Mouse (Mus musculus) heart, adult 2 months (tissue): Measurements from ENCODE around the gene Slc36a2. TPM values are rescaled to one million over a fixed set of nuclear protein-coding genes. Genes with fewer than 3 reads are reported as not detected.

Experiments used
- DNase-seq, 2 experiments: peaks; one replicate each; pipeline ENCODE4 v3.0.0; 2021
- H3K27ac ChIP-seq: fragments of 200-600 bp; 2 replicates; pipeline ENCODE4 v1.8.1; 2022
- H3K27me3 ChIP-seq: fragments of 200-500 bp; 2 replicates; pipeline ENCODE4 v1.6.1; 2012; ENCODE audit warnings: mild to moderate bottlenecking, low read length, inconsistent platforms, mixed read lengths; ENCODE audit not compliant: control insufficient read depth, insufficient read depth
- H3K36me3 ChIP-seq: fragments of 200-500 bp; 2 replicates; pipeline ENCODE4 v1.6.1; 2012; ENCODE audit warnings: low read length, inconsistent platforms; ENCODE audit not compliant: control insufficient read depth, insufficient read depth
- H3K4me1 ChIP-seq: fragments of 200-500 bp; 2 replicates; pipeline ENCODE4 v1.6.1; 2011; ENCODE audit warnings: low read length; ENCODE audit not compliant: control insufficient read depth, insufficient read depth
- H3K4me3 ChIP-seq: fragments of 200-600 bp; 2 replicates; pipeline ENCODE4 v1.8.1; 2022
- H3K79me2 ChIP-seq: fragments of 200-500 bp; replicated peaks from 2 replicates; pipeline ENCODE4 v1.6.1; 2012; ENCODE audit warnings: mild to moderate bottlenecking, inconsistent platforms, low read length, moderate library complexity, mixed read lengths; ENCODE audit not compliant: control insufficient read depth, insufficient read depth
- H3K9ac ChIP-seq: fragments of 200-500 bp; 2 replicates; pipeline ENCODE4 v1.6.1; 2012; ENCODE audit warnings: low read depth, mild to moderate bottlenecking, control low read depth, inconsistent platforms, low read length, mixed read lengths
- CTCF ChIP-seq: fragments of 200-600 bp; IDR thresholded peaks from 2 replicates; pipeline ENCODE4 v1.8.1; 2022; ENCODE audit warnings: antibody characterized with exemption, mild to moderate bottlenecking, moderate library complexity
- EP300 ChIP-seq: fragments of 200-500 bp; IDR thresholded peaks from 2 replicates; pipeline ENCODE4 v1.6.1; 2011; ENCODE audit warnings: low read depth, low read length, control low read depth; ENCODE audit not compliant: insufficient read depth
- POLR2A ChIP-seq: fragments of 200-500 bp; IDR thresholded peaks from 2 replicates; pipeline ENCODE4 v1.6.1; 2011; ENCODE audit warnings: mild to moderate bottlenecking, low read depth, low read length, control low read depth; ENCODE audit not compliant: insufficient read depth
- WGBS: fragments of 180-500 bp; shearing (Covaris S2); methylation state at CpG from one replicate; pipeline ENCODE4 v1.1.7; 2018; 5-methylcytosine and 5-hydroxymethylcytosine counted together
- intact Hi-C: fragments of 180-260 bp; cut with DNase I; formaldehyde crosslinking; loops from one replicate; pipeline ENCODE4 v1.15.1; 2025
- polyA plus RNA-seq: library from polyadenylated mRNA; depleted of rRNA; stranded (reverse); fragments of >200 nt; gene quantifications from 2 replicates; pipeline ENCODE4 v1.2.3, GENCODE M21; 2012
- total RNA-seq, 2 experiments: library from RNA; stranded (reverse); gene quantifications; 2 replicates each; pipeline ENCODE4 v1.2.3; 2021

The Slc36a2 gene
- total and polyA plus RNA-seq, 3 experiments, result 10.6 to 70.1 (median 12.1) TPM

DNA sequence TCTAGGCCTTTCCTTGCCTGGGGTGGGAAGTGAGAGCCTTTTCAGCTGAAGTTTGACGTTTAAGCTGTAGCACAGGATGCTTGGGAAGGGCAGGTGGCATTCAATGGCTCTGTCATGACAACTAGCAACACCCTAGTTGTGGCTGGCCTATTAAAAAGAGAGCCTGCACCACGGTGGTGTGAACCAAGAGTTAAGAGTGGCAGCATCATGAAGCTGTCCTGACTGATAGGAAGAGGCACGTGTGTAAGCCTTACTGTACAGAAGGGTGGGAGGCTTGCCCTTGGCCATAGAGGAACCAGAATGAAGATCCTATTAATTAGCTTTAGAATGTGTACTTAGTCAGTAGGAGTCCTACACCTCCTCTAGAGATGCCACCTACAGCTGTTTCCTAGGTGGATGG lies 56.5 kb downstream of the Slc36a2 start:
- Histone ChIP-seq H3K27me3 (no peaks in the 10 kb centered on the region), H3K4me3 (no peak overlapping the region), H3K4me1 (no peaks in the 10 kb centered on the region), H3K9ac (no peak overlapping the region), H3K27ac (no peak overlapping the region), H3K79me2 (no peaks in the 10 kb centered on the region), H3K36me3 (no peaks in the 10 kb centered on the region)
- WGBS, result 69% methylated on average over 3 of the region's 3 CpGs
- TF ChIP-seq CTCF (no peak), POLR2A (no peak), EP300 (no peak)
- intact Hi-C loops, result no loop called here
- no peak for DNase-seq

DNA sequence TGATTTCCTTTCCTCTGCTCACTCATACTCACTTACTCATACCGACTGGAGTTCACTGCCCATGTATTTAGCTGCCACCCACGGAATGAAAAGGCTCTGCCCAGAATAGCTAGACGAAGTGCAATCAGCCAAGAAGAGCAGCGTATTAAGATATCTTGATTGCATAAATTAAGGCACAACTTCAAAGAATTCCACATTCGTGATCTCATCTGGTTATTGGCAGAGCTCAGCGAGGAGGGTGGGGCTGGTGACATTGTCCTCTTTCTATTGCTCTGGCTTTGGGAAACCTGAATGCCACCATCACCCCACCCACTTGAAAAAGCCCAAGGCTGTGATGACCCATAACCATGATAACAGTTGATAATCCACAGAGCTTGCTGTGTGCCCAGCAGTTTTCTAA lies 56.9 kb downstream of the Slc36a2 start:
- Histone ChIP-seq H3K4me3 (no peak overlapping the region), H3K27ac (no peak overlapping the region), H3K27me3 (no peaks in the 10 kb centered on the region), H3K4me1 (no peaks in the 10 kb centered on the region), H3K79me2 (no peaks in the 10 kb centered on the region), H3K9ac (no peak overlapping the region), H3K36me3 (no peaks in the 10 kb centered on the region)
- no peak for DNase-seq
- no peak for TF ChIP-seq EP300
- no peak for TF ChIP-seq CTCF
- no peak for TF ChIP-seq POLR2A
- whole genome bisulfite sequencing, result 60% methylated on average over 6 of the region's 6 CpGs
- intact Hi-C loops, result no loop called here

DNA sequence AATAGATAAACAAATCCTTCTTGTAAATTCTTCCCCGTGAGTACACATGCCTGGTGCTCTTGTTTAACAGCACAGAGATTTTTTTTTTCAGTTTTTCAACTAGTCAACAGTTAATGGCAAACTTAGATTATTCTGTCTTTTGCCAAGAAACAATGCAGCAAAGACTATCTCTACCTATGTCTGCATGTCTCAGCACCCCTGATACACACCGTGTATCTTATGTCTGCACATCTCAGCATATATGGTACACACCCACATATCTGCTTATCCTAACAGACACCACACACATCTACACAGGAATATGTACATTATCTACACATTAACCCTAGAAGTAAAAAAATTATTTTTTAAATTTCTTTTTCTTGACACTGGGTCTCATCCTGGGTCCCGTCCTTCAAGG lies 58.2 kb downstream of the Slc36a2 start:
- intact Hi-C loops, result no loop called here
- TF ChIP-seq CTCF (no peak), EP300 (no peak), POLR2A (no peak)
- 66% methylated on average over 3 of the region's 3 CpGs for WGBS
- H3K9ac ChIP-seq, result no peak overlapping the region
- H3K4me1 ChIP-seq, result no peaks in the 10 kb centered on the region
- H3K27ac ChIP-seq, result no peak overlapping the region
- H3K27me3 ChIP-seq, result no peaks in the 10 kb centered on the region
- DNase-seq, result no peak
- H3K36me3 ChIP-seq, result no peaks in the 10 kb centered on the region
- no peaks in the 10 kb centered on the region for H3K79me2 ChIP-seq
- H3K4me3 ChIP-seq, result no peak overlapping the region

DNA sequence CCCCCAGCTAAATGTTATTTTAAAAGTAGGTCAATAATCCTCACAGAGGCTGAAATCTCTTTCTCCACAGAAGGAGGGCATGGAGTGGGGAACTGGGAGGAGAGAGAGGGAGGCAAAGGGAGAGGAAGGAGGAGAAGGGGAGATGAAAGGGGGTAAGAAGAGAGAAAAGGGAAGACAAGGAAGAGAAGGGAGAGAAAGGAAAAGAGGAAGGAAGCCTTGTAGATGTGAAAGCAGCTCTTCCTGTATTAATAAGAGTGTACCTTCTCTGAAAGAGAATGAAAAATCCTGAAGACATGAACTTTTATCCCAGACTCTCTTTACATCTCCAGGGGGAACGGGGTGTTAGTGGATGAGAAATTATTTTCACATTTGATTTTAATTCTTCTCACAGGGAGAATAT lies 63.4 kb downstream of the Slc36a2 start:
- Histone ChIP-seq H3K27ac (no peak overlapping the region), H3K27me3 (no peaks in the 10 kb centered on the region), H3K9ac (no peak overlapping the region), H3K4me1 (no peaks in the 10 kb centered on the region), H3K36me3 (no peaks in the 10 kb centered on the region), H3K79me2 (no peaks in the 10 kb centered on the region), H3K4me3 (no peak overlapping the region)
- intact Hi-C loops, result no loop called here
- no peak for DNase-seq
- no peak for TF ChIP-seq POLR2A
- TF ChIP-seq EP300, result no peak
- TF ChIP-seq CTCF, result no peak
- 92% methylated on average over 1 of the region's 1 CpGs for WGBS

DNA sequence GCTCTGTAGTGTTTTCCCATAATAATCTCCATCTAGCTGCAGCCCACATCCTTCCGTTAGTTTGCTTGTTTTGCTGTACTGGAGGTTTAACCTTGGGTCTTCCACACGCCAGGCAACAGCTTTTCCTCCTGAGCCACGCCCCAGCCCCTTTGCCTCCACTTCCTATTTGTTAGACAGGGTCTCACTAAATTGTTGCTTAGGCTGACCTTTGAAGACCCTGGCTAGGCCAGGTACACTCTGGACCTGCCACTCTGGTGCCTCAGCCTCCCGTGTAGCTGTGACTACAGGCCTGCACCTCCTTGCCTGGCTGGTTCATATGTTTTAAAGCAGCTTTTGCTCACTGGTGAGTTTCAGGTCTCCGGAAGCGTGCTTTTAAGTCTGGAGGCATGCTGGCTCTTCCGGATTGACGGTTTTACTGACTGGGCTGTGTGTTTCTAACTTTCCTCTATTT lies 64.0 kb downstream of the Slc36a2 start:
- Histone ChIP-seq H3K4me1 (no peaks in the 10 kb centered on the region), H3K79me2 (no peaks in the 10 kb centered on the region), H3K27me3 (no peaks in the 10 kb centered on the region), H3K36me3 (no peaks in the 10 kb centered on the region), H3K4me3 (no peak overlapping the region), H3K27ac (no peak overlapping the region), H3K9ac (no peak overlapping the region)
- DNase-seq, result peak in 1 of 2 experiments; percentile 14
- TF ChIP-seq POLR2A (no peak), CTCF (no peak), EP300 (no peak)
- 59% methylated on average over 8 of the region's 8 CpGs for WGBS
- intact Hi-C loops, result no loop called here

DNA sequence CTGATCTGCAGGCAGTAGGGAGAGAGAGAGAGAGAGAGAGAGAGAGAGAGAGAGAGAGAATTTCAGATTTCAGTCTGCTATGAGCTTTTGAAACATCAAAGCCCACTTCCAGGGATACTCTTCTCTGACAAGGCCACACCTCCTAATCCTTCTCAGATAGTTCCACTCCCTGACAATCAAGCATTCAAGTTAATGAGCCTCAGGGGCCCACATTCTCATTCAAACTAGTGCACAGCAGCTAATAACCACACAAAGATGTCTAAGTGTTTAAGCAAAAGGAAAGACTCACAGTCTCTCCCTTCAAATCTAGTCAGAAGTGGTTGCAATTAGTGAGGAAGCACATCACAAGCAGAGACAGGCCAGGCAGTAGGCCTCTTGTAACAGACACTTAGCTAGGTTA lies 64.6 kb downstream of the Slc36a2 start:
- DNase-seq, result no peak

More for the DNA sequence above, 64.6 kb downstream of the Slc36a2 start:
- H3K36me3 ChIP-seq, result no peaks in the 10 kb centered on the region
- H3K9ac ChIP-seq, result no peak overlapping the region
- H3K27me3 ChIP-seq, result no peaks in the 10 kb centered on the region
- H3K79me2 ChIP-seq, result no peaks in the 10 kb centered on the region
- no peak overlapping the region for H3K4me3 ChIP-seq
- no peaks in the 10 kb centered on the region for H3K4me1 ChIP-seq
- TF ChIP-seq CTCF (no peak), EP300 (no peak), POLR2A (no peak)
- H3K27ac ChIP-seq, result no peak overlapping the region
- intact Hi-C loops, result no loop called here
